Mouse (Mus musculus): ENCODE results near the gene Papss1.

The Papss1 gene

GRCm38 (mm10) chr3:131631318-131631870 lies 66.8 kb downstream of the Papss1 start:
- DNase-seq (ENCODE audit: low read depth, low spot score): no peak

- no peak for DNase-seq (ENCODE audit: low read depth, low spot score)
Observed at GRCm38 (mm10) chr3:131634091-131634490, 69.5 kb downstream of the Papss1 start.

- no peak for DNase-seq (ENCODE audit: low read depth, low spot score)
Observed at GRCm38 (mm10) chr3:131636126-131636525, 71.6 kb downstream of the Papss1 start.

GRCm38 (mm10) chr3:131637008-131637407 lies 72.4 kb downstream of the Papss1 start:
- no peak for DNase-seq (ENCODE audit: low read depth, low spot score)

DNA sequence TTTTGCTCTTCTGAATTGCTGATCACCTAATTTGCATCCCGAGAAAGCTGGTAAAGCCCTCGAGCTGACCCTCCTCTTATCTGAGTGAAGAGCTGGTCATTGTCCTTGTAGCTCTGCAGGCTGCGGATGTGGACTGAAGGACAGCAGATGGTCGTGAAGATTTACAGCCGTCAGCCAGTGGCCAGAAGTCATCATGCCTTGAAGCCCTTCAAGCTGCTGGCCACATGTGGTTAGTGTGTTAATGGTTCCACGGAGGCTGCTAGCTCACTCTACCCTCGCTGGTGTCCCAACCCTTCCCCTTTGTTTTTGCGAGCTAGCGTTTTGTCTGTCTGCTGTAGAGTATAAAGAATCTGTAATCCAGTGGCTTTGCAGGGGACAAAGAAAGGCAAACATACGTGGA lies 73.1 kb downstream of the Papss1 start:
- no peak for DNase-seq (ENCODE audit: low read depth, low spot score)

DNA sequence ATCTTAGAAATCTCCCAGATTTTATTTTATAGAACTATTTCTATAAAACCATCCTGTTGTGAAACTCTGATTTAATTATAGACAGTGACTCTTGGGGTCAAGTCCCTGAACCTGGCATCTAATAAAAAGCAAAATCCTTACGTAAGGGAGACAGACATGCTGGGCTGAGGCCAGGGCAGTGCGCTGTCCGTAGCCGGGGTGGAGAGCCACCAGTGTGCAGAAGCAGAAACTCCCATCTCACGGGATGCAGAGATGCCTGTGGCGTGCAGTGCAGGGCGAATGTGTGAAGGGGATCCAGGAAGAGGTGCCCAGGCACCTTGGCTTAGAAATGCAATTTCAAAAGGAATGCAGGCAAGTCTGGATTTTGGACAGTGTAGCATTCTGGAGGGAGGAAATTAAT lies 73.6 kb downstream of the Papss1 start:
- DNase-seq (ENCODE audit: low read depth, low spot score): no peak

GRCm38 (mm10) chr3:131642681-131643292 lies 78.2 kb downstream of the Papss1 start:
- no peak for DNase-seq (ENCODE audit: low read depth, low spot score)

- DNase-seq (ENCODE audit: low read depth, low spot score): no peak
Observed at GRCm38 (mm10) chr3:131645203-131645602, 80.6 kb downstream of the Papss1 start.

DNA sequence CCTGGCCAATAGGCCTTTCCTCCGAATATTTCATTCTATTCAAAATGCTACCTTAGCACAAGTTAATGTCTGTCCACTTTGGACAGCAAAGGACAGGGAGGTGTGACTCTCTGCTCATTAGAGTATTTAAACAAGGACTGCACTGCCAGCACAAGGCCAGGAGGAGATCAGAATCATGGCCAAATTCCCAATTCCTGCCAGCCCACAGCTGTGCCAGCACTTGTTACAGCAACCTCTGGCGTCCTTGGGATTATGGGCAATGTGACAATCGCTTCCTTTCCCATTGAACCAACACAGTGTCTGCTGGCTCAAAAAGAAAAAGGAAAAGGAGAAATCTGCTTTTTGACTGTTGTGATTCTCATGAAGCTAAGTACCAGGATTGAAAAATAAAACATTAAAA lies 89.8 kb downstream of the Papss1 start:
- no peak for DNase-seq (ENCODE audit: low read depth, low spot score)

GRCm38 (mm10) chr3:131656032-131656431 lies 91.5 kb downstream of the Papss1 start:
- no peak for DNase-seq (ENCODE audit: low read depth, low spot score)

DNA sequence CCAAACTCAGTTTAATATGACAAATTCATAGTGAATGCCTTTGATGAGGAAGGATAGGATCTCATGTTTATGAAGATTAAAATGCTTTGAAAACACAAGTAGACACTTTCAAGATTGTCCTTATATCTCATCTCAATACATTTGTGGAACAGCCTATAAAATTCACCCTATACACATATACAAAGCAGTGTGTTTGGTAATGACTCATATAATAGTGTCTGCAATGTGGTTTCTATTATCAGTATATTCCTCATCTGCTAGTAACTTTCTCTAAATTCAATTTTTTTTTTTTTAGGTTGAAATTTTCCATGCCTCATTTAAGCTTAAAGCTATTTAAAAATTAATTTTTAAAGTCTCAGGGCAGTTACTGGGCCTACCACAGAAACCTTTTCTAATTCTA lies 95.6 kb downstream of the Papss1 start:
- no peak for DNase-seq (ENCODE audit: low read depth, low spot score)

- DNase-seq (ENCODE audit: low read depth, low spot score): no peak
Observed at GRCm38 (mm10) chr3:131660629-131661028, 96.1 kb downstream of the Papss1 start.

DNA sequence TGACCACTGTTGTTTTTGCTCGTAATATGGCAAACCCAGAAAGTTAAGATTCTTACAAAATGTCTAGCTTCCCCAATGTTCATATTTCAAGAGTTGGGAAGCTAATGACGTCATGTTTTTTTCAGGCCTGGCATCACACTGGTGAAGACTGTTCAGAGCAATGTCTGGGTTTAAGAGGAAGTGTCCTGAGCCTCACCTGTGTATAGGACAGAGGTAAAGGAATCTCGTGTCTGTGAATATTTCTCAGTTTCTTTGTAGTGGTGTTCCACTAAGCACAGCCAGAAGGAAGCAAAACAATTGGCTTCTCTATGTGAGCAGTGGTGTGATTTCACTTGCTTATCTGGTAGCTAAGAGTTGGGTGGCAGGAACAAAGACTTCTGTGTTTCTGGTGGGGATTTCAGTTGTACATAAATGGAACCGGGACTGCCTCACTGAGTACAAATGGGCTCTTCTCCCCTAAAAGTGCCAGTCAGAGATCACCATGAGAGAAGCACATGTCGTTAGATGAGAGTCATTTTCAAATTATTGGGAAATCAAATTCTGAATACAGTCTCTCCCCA lies 98.1 kb downstream of the Papss1 start:
- DNase-seq (ENCODE audit: low read depth, low spot score): no peak

DNA sequence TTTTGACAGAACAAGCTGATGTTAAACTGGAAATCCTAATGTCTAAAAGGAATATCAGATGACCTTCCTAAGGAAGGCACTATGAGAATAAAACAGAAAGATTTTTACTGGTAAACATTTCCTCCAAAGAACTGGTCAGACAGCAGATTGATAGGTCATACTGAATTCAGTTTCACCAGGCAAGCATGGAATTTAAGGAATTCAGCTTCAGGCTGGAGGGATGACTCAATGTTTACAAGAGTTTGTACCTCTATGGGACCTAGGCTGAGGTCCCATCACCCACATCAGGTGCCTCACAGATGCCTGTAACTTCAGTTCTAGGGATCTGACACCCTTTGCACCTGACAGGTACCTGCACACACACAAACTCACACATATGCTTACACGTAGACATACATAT lies 105.3 kb downstream of the Papss1 start:
- DNase-seq (ENCODE audit: low read depth, low spot score): no peak

- DNase-seq (ENCODE audit: low read depth, low spot score): no peak
Observed at GRCm38 (mm10) chr3:131686106-131686505, 121.5 kb downstream of the Papss1 start.

DNA sequence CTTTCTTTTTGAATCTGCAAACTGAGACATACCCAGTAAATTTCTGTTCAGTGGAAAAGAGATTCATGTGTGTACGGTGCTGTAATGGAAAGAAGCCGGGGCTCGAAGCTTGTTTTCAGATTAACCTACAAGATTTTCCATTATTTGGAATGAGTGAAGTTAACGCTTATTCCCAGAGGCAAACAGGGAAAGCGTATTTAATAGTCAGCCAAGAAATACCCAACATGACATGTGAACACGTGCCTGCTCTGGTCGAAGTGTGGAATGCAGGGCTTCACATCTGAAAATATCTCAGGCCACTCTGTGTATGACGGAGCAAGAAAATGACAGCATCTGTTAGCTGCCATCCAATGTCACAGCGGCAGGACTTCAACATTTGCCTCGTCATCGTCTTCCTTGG lies 125.4 kb downstream of the Papss1 start:
- no peak for DNase-seq (ENCODE audit: low read depth, low spot score)

DNA sequence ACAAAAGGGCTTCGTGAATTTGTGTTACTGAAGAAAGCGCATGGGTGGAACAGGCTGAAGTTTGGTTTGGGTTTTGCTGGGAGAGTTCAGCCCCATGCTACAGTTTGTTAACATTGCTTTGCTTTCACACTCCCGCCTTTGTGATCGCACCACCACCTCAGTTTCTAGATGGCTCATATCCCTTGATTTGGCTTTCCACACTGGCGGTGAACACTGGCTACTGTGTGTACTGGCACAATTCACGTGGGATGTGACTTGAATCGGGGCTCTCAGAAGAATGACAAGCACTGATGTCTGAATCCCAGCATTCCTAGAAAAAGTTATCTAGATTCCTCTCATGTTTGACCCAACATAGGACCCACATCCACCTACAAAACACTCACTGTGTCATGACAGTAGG lies 126.0 kb downstream of the Papss1 start:
- DNase-seq (ENCODE audit: low read depth, low spot score): no peak

GRCm38 (mm10) chr3:131691202-131691601 lies 126.6 kb downstream of the Papss1 start:
- no peak for DNase-seq (ENCODE audit: low read depth, low spot score)

Data from c-Kit-negative CD71-positive TER-119-positive erythroid progenitor cells, embryonic 14.5 days (primary cell).